Mouse (Mus musculus): ENCODE data around the gene Tor4a.

The Tor4a gene

DNA sequence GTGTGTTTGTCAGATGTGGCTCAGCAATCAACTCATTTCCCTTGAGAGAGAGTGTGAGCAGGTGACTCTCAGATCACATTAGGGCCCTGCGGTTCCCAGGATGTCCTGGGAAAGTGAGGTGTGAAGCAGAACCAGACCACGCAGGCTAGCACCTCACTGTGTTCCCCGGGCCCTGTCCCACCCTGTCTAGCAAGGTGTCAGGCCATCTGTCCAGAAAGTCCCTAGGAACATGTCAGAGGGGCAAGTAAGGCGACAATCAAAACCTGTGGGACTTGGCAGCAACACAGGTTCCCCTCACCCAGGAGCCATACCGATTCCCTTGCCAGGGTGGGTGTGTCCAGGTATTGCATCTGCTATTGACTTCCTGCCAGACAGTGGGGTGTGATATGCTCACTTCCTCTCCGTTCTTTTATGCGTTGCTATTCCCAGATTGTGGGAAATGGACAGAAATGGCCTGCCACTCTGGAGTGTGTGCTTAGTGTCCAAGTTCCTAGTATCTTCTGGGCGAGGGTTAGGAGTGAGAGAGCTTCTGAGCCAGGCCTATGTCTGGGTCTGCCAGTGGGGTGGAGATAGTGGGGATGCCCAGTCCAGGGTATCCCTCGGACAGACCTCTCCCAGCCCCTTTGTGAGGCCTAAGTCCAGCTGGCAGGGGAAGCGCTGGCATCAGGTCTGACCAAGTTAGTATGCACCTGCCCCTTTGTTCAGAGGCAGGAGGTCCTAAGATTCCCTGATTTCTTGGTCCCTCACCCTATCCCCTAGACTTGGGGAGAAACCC is 26.2 kb downstream of the Tor4a start:
- no peak for DNase-seq (ENCODE audit: low spot score)

- no peak for DNase-seq (ENCODE audit: low spot score)
These were observed 26.9 kb downstream of the Tor4a start for GRCm38 (mm10) chr2:25169778-25170177.

DNA sequence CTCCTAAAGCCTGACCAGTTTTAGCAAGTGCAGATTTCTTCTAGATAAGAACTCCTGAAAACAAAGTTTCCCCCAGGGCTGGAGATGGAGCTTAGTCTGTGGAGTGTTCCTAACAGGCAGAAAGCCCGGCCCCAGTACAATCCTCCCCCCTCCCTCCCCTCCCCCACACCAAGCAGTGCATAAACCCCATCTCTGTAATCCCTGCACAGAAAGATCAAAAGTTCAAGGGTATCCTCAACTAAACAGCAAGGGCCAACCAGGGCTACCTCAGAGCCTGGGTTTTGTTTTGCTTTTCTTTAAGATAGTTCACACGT is 28.1 kb downstream of the Tor4a start:
- DNase-seq (ENCODE audit: low spot score): no peak

GRCm38 (mm10) chr2:25167919-25168664 is 28.6 kb downstream of the Tor4a start:
- DNase-seq (ENCODE audit: low spot score): no peak

DNA sequence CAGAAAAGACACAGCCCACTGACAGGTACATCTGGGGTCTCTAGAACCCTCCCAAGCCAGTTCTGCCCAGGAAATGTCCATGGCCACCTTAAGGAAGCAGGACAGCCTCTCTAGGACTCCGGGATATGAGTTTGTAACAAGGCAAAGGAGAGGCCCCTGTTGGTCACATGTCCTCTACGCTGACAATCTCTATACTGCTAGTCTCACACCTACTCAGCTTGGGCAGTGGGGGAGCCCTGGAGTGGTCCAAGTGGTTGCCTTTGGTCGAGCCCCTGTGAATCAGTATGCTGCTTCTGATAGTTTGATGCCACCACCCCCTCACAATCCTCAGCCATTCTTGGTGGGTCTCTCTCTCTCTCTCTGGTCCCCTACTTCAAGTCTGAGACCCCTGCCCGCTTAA is 29.2 kb downstream of the Tor4a start:
- no peak for DNase-seq (ENCODE audit: low spot score)

GRCm38 (mm10) chr2:25157655-25158054 is 39.0 kb downstream of the Tor4a start:
- no peak for DNase-seq (ENCODE audit: low spot score)

- DNase-seq (ENCODE audit: low spot score): no peak
These were observed 39.7 kb downstream of the Tor4a start for GRCm38 (mm10) chr2:25156990-25157389.

- DNase-seq (ENCODE audit: low spot score): no peak
These were observed 40.5 kb downstream of the Tor4a start for GRCm38 (mm10) chr2:25156177-25156576.

DNA sequence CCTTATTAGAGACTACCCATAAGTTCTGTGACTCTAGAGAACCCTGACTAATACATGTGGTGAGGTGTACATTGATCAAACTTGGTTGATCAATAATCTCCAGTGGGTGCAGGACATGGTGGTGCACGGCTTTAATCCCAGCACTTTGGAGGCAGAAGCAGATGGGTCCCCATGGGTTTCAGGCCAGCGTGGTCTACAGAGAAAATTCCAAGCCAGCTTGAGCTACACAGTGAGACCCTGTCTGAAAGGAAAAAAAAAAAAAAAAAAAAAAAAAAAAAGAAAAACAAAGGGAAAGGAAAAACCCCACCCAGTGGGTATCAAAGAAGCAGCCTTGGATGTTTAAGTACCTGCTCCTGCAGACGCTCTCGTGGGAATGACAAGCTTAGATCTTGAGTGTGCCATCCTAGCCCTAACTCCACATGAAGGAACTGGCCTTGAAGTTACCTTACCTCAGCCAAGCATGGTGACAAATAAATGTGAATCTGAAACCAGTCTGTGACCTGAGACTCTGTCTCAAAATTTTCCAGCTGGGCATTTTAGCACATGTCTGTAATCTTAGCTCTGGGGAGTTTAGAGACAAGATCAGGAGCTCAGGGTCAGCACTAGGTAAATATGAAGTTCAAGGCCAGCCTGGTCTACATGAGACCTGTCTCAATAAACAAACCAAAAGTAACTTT is 45.3 kb downstream of the Tor4a start:
- DNase-seq (ENCODE audit: low spot score): no peak

GRCm38 (mm10) chr2:25149643-25150042 is 47.0 kb downstream of the Tor4a start:
- DNase-seq (ENCODE audit: low spot score): no peak

GRCm38 (mm10) chr2:25147892-25148291 is 48.8 kb downstream of the Tor4a start:
- DNase-seq (ENCODE audit: low spot score): no peak

DNA sequence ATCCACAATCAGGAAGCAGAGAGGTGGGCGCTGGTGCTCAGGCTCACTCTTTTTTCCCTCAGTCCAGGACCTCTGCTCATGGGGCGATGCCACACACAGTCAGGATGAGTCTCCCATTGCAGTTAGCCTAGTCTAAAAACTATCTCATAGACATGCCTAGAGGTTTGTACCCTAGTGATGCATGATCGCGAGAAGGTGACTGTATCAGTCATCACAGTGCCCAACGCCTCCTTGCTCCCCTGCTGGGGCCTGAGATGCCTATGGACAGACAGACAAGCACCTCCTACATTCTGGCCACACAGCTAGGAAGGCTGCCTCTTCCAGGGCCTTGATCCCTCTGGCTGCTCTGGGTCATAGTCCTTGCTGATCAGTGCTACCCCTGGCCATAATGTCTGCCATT is 49.3 kb downstream of the Tor4a start:
- DNase-seq (ENCODE audit: low spot score): no peak

DNA sequence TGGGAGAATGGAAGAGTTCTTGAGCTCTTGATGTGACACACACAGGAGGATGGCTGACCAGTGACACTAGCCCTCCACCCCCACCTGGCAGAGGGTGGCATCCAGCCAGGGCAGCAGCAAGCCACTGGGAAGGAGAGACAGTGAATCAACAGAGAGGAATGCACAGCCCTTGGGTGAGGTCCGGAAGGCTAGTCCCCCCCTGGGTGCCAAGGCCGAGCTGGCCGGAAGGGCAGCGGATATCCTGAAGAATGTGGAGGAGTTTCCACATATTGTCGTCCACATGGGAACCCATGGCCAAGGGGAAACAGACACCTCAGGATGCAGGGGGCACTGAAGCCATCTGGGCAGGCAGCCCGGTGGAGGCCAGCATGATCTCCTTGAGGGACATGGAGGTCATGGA is 51.3 kb downstream of the Tor4a start:
- no peak for DNase-seq (ENCODE audit: low spot score)
